Mouse (Mus musculus): Measurements from ENCODE around the gene Ccdc89. TPM values are rescaled to one million over a fixed set of nuclear protein-coding genes. Genes with fewer than 3 reads are reported as not detected.

Gene Ccdc89
- total and polyA plus RNA-seq, 3 experiments: not detected

DNA sequence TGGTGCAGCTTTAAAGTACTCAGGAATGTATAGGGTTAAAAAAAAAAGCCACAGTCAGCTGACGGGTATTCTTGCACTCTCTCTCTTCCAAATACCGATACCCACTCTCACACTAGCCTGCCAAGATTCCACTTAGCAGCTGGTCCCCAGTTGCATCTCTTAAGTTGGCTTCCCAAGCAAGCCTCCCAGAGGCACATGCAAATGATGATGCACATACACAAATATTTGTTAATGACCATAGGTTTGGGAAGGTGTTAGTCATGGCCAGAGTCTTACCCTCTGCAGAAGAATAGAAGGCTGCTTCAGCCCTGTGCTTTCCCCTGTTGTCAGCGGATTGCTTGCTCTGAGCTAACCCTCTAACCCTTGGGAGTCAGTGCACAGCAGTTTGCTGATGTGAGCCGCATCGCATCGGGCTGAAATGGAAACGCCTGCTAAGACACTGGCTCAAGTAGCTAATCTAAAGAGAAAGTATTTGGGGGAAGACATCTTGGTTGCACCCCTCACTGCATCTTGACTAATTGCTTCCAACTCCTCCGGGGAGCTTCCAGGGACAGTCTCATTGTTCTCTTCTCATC, 39.4 kb upstream of the Ccdc89 start:
- no peak overlapping the region for H3K9ac ChIP-seq (ENCODE audit: control insufficient read depth, low read depth, low read length, poor library complexity, severe bottlenecking)
- H3K27me3 ChIP-seq (ENCODE audit: control insufficient read depth in 1 of 2, insufficient read depth in 2 of 2, low read length in 2 of 2): peaks cover 0 to 5% of the 10 kb centered on the region in 2 experiments; a peak in 3 of 4 replicates
- TF ChIP-seq TBP (IDR thresholded peaks at IDR 0.05; ENCODE audit: low read depth, low read length) (no peak), POLR2A (IDR thresholded peaks at IDR 0.05; ENCODE audit: control insufficient read depth in 1 of 2, insufficient read depth in 1 of 2, low read depth in 1 of 2, low read length in 2 of 2, poor library complexity in 1 of 2) (no peak), BHLHE40 (IDR thresholded peaks at IDR 0.05; ENCODE audit: borderline replicate concordance, low read depth, low read length) (no peak), MAFK (IDR thresholded peaks at IDR 0.05; ENCODE audit: borderline replicate concordance, low read depth, low read length) (no peak), ZC3H11A (IDR thresholded peaks at IDR 0.05; ENCODE audit: low read depth, low read length) (no peak), JUND (IDR thresholded peaks at IDR 0.05; ENCODE audit: low read depth, low read length) (no peak), RAD21 (IDR thresholded peaks at IDR 0.05; ENCODE audit: low read depth, low read length) (no peak), SMC3 (IDR thresholded peaks at IDR 0.05; ENCODE audit: low read depth, low read length) (no peak), MAZ (IDR thresholded peaks at IDR 0.05; ENCODE audit: low read depth, low read length) (no peak), MXI1 (IDR thresholded peaks at IDR 0.05; ENCODE audit: low read depth, low read length) (no peak), NELFE (IDR thresholded peaks at IDR 0.05; ENCODE audit: low read depth, low read length) (no peak), POLR2AphosphoS5 (IDR thresholded peaks at IDR 0.05; ENCODE audit: borderline replicate concordance, low read depth, low read length) (no peak), EP300 (IDR thresholded peaks at IDR 0.05; ENCODE audit: low read depth in 1 of 2, low read length in 2 of 2) (no peak), MYB (IDR thresholded peaks at IDR 0.05; ENCODE audit: low read depth, low read length) (no peak), KAT2A (conservative IDR thresholded peaks at IDR 0.05; ENCODE audit: low read depth, low read length) (no peak), TCF12 (IDR thresholded peaks at IDR 0.05; ENCODE audit: low read depth, low read length) (no peak)
- H3K27ac ChIP-seq (ENCODE audit: control insufficient read depth, low read depth, low read length): no peak overlapping the region
- H3K36me3 ChIP-seq (ENCODE audit: control insufficient read depth in 1 of 2, insufficient read depth in 2 of 2, low read length in 2 of 2): no peaks in the 10 kb centered on the region
- no peaks in the 10 kb centered on the region for H3K9me3 ChIP-seq (replicated peaks; ENCODE audit: insufficient read depth, low read length)
- no peaks in the 10 kb centered on the region for H3K79me2 ChIP-seq (ENCODE audit: control insufficient read depth, insufficient read depth, low read length, poor library complexity)
- no peaks in the 10 kb centered on the region for H3K4me1 ChIP-seq (ENCODE audit: control insufficient read depth in 1 of 2, insufficient read depth in 2 of 2, low read length in 2 of 2)
- DNase-seq (ENCODE audit: low read depth, low spot score): no peak
- no peak overlapping the region for H3K4me3 ChIP-seq (ENCODE audit: control insufficient read depth in 1 of 2, insufficient read depth in 1 of 2, low read depth in 2 of 2, low read length in 2 of 2)

DNA sequence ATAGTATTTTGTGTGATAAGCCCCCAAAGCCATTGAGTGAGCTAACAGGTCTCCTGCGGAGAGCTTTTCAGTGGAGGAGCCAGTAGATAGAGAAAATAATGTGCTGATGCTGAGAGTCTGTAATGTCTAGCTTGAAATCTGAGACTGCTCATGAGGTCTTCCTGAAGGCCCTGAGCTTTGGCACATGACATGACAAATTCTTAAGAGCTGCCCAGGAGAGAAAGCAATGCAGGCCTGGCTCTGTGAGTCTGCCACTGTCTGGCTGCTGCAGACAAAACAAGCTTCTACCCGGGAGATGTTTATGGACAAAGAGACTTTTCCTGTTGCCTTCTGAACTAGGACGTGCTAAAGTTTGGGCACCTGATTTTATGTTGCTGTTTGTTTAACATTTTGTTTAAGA, 36.6 kb upstream of the Ccdc89 start:
- Histone ChIP-seq H3K4me3 (ENCODE audit: control insufficient read depth in 1 of 2, insufficient read depth in 1 of 2, low read depth in 2 of 2, low read length in 2 of 2) (no peak overlapping the region), H3K4me1 (ENCODE audit: control insufficient read depth in 1 of 2, insufficient read depth in 2 of 2, low read length in 2 of 2) (no peaks in the 10 kb centered on the region), H3K79me2 (ENCODE audit: control insufficient read depth, insufficient read depth, low read length, poor library complexity) (no peaks in the 10 kb centered on the region), H3K27me3 (ENCODE audit: control insufficient read depth in 1 of 2, insufficient read depth in 2 of 2, low read length in 2 of 2) (peaks cover 0 to 4% of the 10 kb centered on the region in 2 experiments; a peak in 3 of 4 replicates), H3K27ac (ENCODE audit: control insufficient read depth, low read depth, low read length) (no peak overlapping the region), H3K9ac (ENCODE audit: control insufficient read depth, low read depth, low read length, poor library complexity, severe bottlenecking) (no peak overlapping the region), H3K36me3 (ENCODE audit: control insufficient read depth in 1 of 2, insufficient read depth in 2 of 2, low read length in 2 of 2) (no peaks in the 10 kb centered on the region), H3K9me3 (replicated peaks; ENCODE audit: insufficient read depth, low read length) (no peaks in the 10 kb centered on the region)
- TF ChIP-seq MAX (IDR thresholded peaks at IDR 0.05; ENCODE audit: low read length): no peak
- no peak for TF ChIP-seq ELF1 (IDR thresholded peaks at IDR 0.05; ENCODE audit: low read depth, low read length)
- no peak for TF ChIP-seq GABPA (IDR thresholded peaks at IDR 0.05; ENCODE audit: low read depth, low read length)
- no peak for TF ChIP-seq USF1 (IDR thresholded peaks at IDR 0.05; ENCODE audit: low read depth, low read length)
- TF ChIP-seq ZNF384 (IDR thresholded peaks at IDR 0.05; ENCODE audit: low read depth, low read length): no peak
- no peak for TF ChIP-seq MYC (IDR thresholded peaks at IDR 0.05; ENCODE audit: low read depth, low read length)
- TF ChIP-seq CHD2 (IDR thresholded peaks at IDR 0.05; ENCODE audit: low read length): no peak
- no peak for TF ChIP-seq MEF2A (IDR thresholded peaks at IDR 0.05; ENCODE audit: extremely low read depth, insufficient replicate concordance, low read depth, low read length, poor library complexity, severe bottlenecking)
- no peak for TF ChIP-seq SIN3A (IDR thresholded peaks at IDR 0.05; ENCODE audit: low read length)
- TF ChIP-seq SMC3 (IDR thresholded peaks at IDR 0.05; ENCODE audit: low read depth, low read length): no peak
- no peak for TF ChIP-seq USF2 (IDR thresholded peaks at IDR 0.05; ENCODE audit: borderline replicate concordance in 1 of 2, insufficient read depth in 1 of 2, low read depth in 1 of 2, low read length in 2 of 2)
- TF ChIP-seq NELFE (IDR thresholded peaks at IDR 0.05; ENCODE audit: low read depth, low read length): no peak
- no peak for TF ChIP-seq CTCF (IDR thresholded peaks at IDR 0.05 in 2 of 3, conservative IDR thresholded peaks at IDR 0.05 in 1 of 3; ENCODE audit: control insufficient read depth in 1 of 3, insufficient read depth in 1 of 3, low read depth in 2 of 3, low read length in 3 of 3, poor library complexity in 1 of 3, severe bottlenecking in 1 of 3)
- no peak for TF ChIP-seq ZKSCAN1 (IDR thresholded peaks at IDR 0.05; ENCODE audit: low read depth, low read length)
- no peak for TF ChIP-seq TBP (IDR thresholded peaks at IDR 0.05; ENCODE audit: low read depth, low read length)
- no peak for TF ChIP-seq BHLHE40 (IDR thresholded peaks at IDR 0.05; ENCODE audit: borderline replicate concordance, low read depth, low read length)
- TF ChIP-seq KAT2A (conservative IDR thresholded peaks at IDR 0.05; ENCODE audit: low read depth, low read length): no peak
- TF ChIP-seq MAFK (IDR thresholded peaks at IDR 0.05; ENCODE audit: borderline replicate concordance, low read depth, low read length): no peak
- no peak for DNase-seq (ENCODE audit: low read depth, low spot score)
